Mouse (Mus musculus): ENCODE measurements around the gene D11Wsu47e.
"Not testable (repeated sequence)": the region's sequence is repeated elsewhere in the genome, so short reads cannot be mapped to it uniquely, and the experiment has no call there.

Gene D11Wsu47e

GRCm38 (mm10) chr11:113683957-113684706 lies at the start of gene D11Wsu47e, which contains the start of gene Fam104a:
Gene D11Wsu47e (plus strand): TSS chr11:113684412.
Gene Fam104a (minus strand): TSS chr11:113684155.
- peak; percentile 92 to 93 for DNase-seq (ENCODE audit: low spot score in 2 of 2)

GRCm38 (mm10) chr11:113634699-113635121 lies 49.5 kb upstream of the D11Wsu47e start:
- no peak for DNase-seq (ENCODE audit: low spot score in 2 of 2)

- DNase-seq (ENCODE audit: low spot score in 2 of 2): no peak
Observed at GRCm38 (mm10) chr11:113638680-113639079, 45.5 kb upstream of the D11Wsu47e start.

GRCm38 (mm10) chr11:113645181-113645580 lies 39.0 kb upstream of the D11Wsu47e start:
- DNase-seq (ENCODE audit: low spot score in 2 of 2): no peak

- DNase-seq (ENCODE audit: low spot score in 2 of 2): peak; percentile 75 to 89
Observed at GRCm38 (mm10) chr11:113648152-113648551, 36.1 kb upstream of the D11Wsu47e start.

GRCm38 (mm10) chr11:113648690-113649352 lies 35.4 kb upstream of the D11Wsu47e start, which contains the start of gene Cog1:
Gene Cog1 (plus strand): TSS chr11:113649169.
- DNase-seq (ENCODE audit: low spot score in 2 of 2): no peak

GRCm38 (mm10) chr11:113649353-113650210 lies 34.6 kb upstream of the D11Wsu47e start, which contains the start of gene Slc39a11:
Gene Slc39a11 (minus strand): TSS chr11:113650079.
- peak; percentile 64 to 70 for DNase-seq (ENCODE audit: low spot score in 2 of 2)

GRCm38 (mm10) chr11:113651206-113651906 lies 32.9 kb upstream of the D11Wsu47e start:
- no peak for DNase-seq (ENCODE audit: low spot score in 2 of 2)

- DNase-seq (ENCODE audit: low spot score in 2 of 2): no peak
Observed at GRCm38 (mm10) chr11:113651907-113652273, 32.3 kb upstream of the D11Wsu47e start.

GRCm38 (mm10) chr11:113652516-113652915 lies 31.7 kb upstream of the D11Wsu47e start:
- DNase-seq (ENCODE audit: low spot score in 2 of 2): no peak

GRCm38 (mm10) chr11:113654105-113654504 lies 30.1 kb upstream of the D11Wsu47e start:
- no peak for DNase-seq (ENCODE audit: low spot score in 2 of 2)

- no peak for DNase-seq (ENCODE audit: low spot score in 2 of 2)
Observed at GRCm38 (mm10) chr11:113654561-113655270, 29.5 kb upstream of the D11Wsu47e start.

GRCm38 (mm10) chr11:113656511-113656932 lies 27.7 kb upstream of the D11Wsu47e start:
- DNase-seq (ENCODE audit: low spot score in 2 of 2): no peak

GRCm38 (mm10) chr11:113657221-113657620 lies 27.0 kb upstream of the D11Wsu47e start:
- DNase-seq (ENCODE audit: low spot score in 2 of 2): no peak

- no peak for DNase-seq (ENCODE audit: low spot score in 2 of 2)
Observed at GRCm38 (mm10) chr11:113658319-113658718, 25.9 kb upstream of the D11Wsu47e start.

- DNase-seq (ENCODE audit: low spot score in 2 of 2): no peak
Observed at GRCm38 (mm10) chr11:113658763-113659162, 25.4 kb upstream of the D11Wsu47e start.

- not testable (repeated sequence) for DNase-seq (ENCODE audit: low spot score in 2 of 2)
Observed at GRCm38 (mm10) chr11:113660213-113660612, 24.0 kb upstream of the D11Wsu47e start.

GRCm38 (mm10) chr11:113660940-113661339 lies 23.3 kb upstream of the D11Wsu47e start:
- no peak for DNase-seq (ENCODE audit: low spot score in 2 of 2)

GRCm38 (mm10) chr11:113661835-113662351 lies 22.3 kb upstream of the D11Wsu47e start:
- DNase-seq (ENCODE audit: low spot score in 2 of 2): no peak

GRCm38 (mm10) chr11:113664279-113664678 lies 19.9 kb upstream of the D11Wsu47e start:
- DNase-seq (ENCODE audit: low spot score in 2 of 2): no peak

Measured in urinary bladder, postnatal 4 days (tissue).